Mouse (Mus musculus): ENCODE data around the gene Rgs8.

- TF ChIP-seq POLR2A (IDR thresholded peaks at IDR 0.05; ENCODE audit: insufficient read depth, low read length) (no peak), CTCF (IDR thresholded peaks at IDR 0.05; ENCODE audit: low read depth, low read length) (no peak)
Observed at GRCm38 (mm10) chr1:153635521-153635920, 17.3 kb upstream of the Rgs8 start.
